Mouse (Mus musculus) liver, postnatal 0 days (tissue): ENCODE results near the gene Sik1. TPM values are rescaled to one million over a fixed set of nuclear protein-coding genes. Genes with fewer than 3 reads are reported as not detected.

Source experiments
- ATAC-seq: fragments of 200-750 bp; cut with Nextera tagmentation; 2 replicates; pipeline ENCODE4 v1.8.0; 2017; ENCODE audit warnings: mild to moderate bottlenecking, moderate library complexity
- DNase-seq: peaks from one replicate; pipeline ENCODE4 v3.0.0-alpha.2; 2016
- H3K27ac ChIP-seq: fragments of 300-500 bp; sonication (generic); 2 replicates; pipeline ENCODE4 v1.5.1; 2014; ENCODE audit warnings: antibody characterized with exemption, moderate library complexity, mild to moderate bottlenecking, low read depth
- H3K27me3 ChIP-seq: fragments of 300-500 bp; sonication (generic); 2 replicates; pipeline ENCODE4 v1.6.1; 2014; ENCODE audit warnings: low read length, control low read depth, mixed read lengths; ENCODE audit not compliant: insufficient read depth
- H3K36me3 ChIP-seq: fragments of 300-500 bp; sonication (generic); replicated peaks from 2 replicates; pipeline ENCODE4 v1.6.1; 2014; ENCODE audit warnings: mild to moderate bottlenecking, control low read depth, low read length, moderate library complexity, mixed read lengths; ENCODE audit not compliant: insufficient read depth
- H3K4me1 ChIP-seq: fragments of 300-500 bp; sonication (generic); 2 replicates; pipeline ENCODE4 v1.6.1; 2014; ENCODE audit warnings: antibody characterized with exemption, mild to moderate bottlenecking, control low read depth; ENCODE audit not compliant: insufficient read depth
- H3K4me2 ChIP-seq: fragments of 300-500 bp; sonication (generic); 2 replicates; pipeline ENCODE4 v1.6.1; 2014; ENCODE audit warnings: low read depth, mild to moderate bottlenecking, low read length, moderate library complexity, mixed read lengths
- H3K4me3 ChIP-seq: fragments of 300-500 bp; sonication (generic); 2 replicates; pipeline ENCODE4 v1.5.1; 2014; ENCODE audit warnings: low read depth, low read length
- H3K9ac ChIP-seq: fragments of 300-500 bp; sonication (generic); replicated peaks from 2 replicates; pipeline ENCODE4 v1.6.1; 2014; ENCODE audit warnings: mild to moderate bottlenecking, moderate library complexity
- H3K9me3 ChIP-seq: fragments of 300-500 bp; sonication (generic); 2 replicates; pipeline ENCODE4 v1.6.1; 2016; ENCODE audit warnings: mild to moderate bottlenecking, control low read depth, low read length, mixed read lengths
- CTCF ChIP-seq: sonication (generic); IDR thresholded peaks from 2 replicates; pipeline ENCODE4 v1.5.1; 2016; ENCODE audit warnings: antibody characterized with exemption, low read depth
- EP300 ChIP-seq: IDR thresholded peaks from 2 replicates; pipeline ENCODE4 v1.6.1; 2016; ENCODE audit warnings: antibody characterized with exemption, low read depth, mild to moderate bottlenecking
- WGBS: fragments of 180-500 bp; shearing (Covaris S2); extraction: QIAGEN DNeasy Blood & Tissue Kit; methylation state at CpG from one replicate; pipeline ENCODE4 v1.1.7; 2014; ENCODE audit not compliant: insufficient replicate concordance; 5-methylcytosine and 5-hydroxymethylcytosine counted together
- polyA plus RNA-seq: library from polyadenylated mRNA; unstranded; fragments of >200 nt; fragmentation: Nextera tagmentation; extraction: Ambion mirVana; gene quantifications from 2 replicates; pipeline ENCODE4 v1.2.1, GENCODE M21; 2015

The Sik1 gene
- polyA plus RNA-seq, 1 experiment from 2014 or later: 7.8 TPM

DNA sequence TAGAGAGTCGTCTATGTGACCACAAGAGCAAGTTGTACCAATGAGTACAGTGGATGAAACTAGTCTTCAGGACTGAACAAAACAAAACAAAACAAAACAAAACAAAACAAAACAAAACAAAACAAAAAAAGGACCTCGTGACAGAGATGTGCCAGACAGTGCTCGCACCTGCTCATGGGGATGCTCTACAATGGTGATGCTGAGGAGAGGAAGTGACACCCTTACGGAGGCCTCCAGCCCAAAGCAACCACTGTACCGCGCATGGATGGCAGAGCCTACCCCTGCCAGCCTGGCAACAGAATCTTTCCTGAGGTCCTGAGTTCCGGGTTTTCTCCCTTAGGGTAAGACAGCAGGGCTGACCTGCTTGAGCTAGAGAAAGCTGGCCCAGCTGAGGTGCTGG is 46.5 kb downstream of the Sik1 start:
- Histone ChIP-seq H3K9ac (no peak overlapping the region), H3K9me3 (no peaks in the 10 kb centered on the region), H3K4me1 (peaks cover 8% of the 10 kb centered on the region), H3K4me2 (no peak overlapping the region), H3K27ac (no peak overlapping the region), H3K27me3 (no peaks in the 10 kb centered on the region), H3K36me3 (no peaks in the 10 kb centered on the region), H3K4me3 (no peak overlapping the region)
- no peak for DNase-seq
- TF ChIP-seq EP300 (no peak), CTCF (no peak)
- WGBS: 68% methylated on average over 7 of the region's 7 CpGs
- ATAC-seq: no peak

DNA sequence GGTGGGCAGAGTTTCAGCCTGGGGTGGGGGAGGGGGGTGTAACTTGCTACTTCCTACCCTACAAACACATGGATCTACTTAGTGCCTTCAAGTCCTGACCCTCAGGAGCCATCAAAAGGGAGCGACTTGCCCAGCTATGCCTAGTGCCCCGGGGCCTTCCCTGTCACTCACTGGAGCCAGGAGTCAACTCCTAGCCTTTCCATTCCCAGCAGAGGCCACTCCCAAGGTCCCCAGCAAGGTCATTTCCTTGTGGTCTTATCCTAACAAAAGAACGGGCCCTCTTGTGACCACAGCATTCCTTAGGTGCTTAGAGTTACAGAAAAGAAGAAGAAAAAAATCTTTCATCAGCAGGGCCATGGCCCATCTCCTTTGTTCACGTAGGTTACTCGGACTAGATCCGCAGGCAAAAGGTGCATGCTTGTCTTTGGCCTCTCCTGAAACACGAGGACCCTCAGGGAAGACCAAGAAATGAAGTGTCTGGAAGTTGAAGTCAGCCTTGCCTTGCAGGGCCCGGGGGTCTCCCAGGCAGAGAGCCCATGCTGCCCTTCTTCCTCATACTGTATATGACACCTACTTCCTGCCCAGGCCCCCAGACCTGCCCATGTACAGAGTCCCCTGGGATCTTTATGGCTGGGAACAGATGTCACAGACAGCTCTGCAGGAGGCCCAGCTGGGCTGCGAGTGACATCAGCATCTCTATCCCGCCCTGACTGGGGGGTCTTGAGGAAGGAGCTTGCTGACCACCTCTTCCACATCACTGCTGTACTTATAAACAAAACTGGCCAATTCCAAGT is 47.3 kb downstream of the Sik1 start:
- H3K4me1 ChIP-seq: peaks cover 8% of the 10 kb centered on the region
- WGBS: 55% methylated on average over 10 of the region's 10 CpGs
- ATAC-seq: peak; percentile 44; the same call in 1 of the 2 replicates
- H3K27me3 ChIP-seq: no peaks in the 10 kb centered on the region
- H3K9ac ChIP-seq: no peak overlapping the region
- no peak overlapping the region for H3K4me2 ChIP-seq
- TF ChIP-seq CTCF: no peak
- TF ChIP-seq EP300: no peak
- H3K36me3 ChIP-seq: no peaks in the 10 kb centered on the region
- H3K4me3 ChIP-seq: no peak overlapping the region
- DNase-seq: no peak
- no peaks in the 10 kb centered on the region for H3K9me3 ChIP-seq
- no peak overlapping the region for H3K27ac ChIP-seq

DNA sequence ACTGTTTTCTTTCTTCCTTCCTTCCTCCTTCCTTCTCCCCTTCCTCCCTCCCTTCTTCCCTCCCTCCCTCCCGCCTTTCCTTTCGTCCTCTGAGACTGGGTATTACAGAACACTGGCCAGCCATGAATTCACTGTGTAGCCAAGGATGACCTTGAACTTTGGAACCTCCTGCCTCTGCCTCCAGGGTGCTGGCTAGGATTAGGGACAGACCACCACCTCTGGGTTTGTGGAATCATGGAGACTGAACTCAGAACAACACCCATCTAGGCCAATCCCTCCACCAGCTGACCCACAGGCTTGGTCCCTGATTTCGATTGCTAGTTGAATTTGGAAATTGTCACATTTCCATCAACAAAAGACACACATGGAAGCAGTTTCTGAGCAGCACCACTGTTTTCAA is 49.1 kb downstream of the Sik1 start:
- no peak for DNase-seq
- H3K4me2 ChIP-seq: no peak overlapping the region
- no peaks in the 10 kb centered on the region for H3K9me3 ChIP-seq
- peaks cover 8% of the 10 kb centered on the region for H3K4me1 ChIP-seq
- ATAC-seq: no peak
- TF ChIP-seq CTCF (no peak), EP300 (no peak)
- H3K27ac ChIP-seq: no peak overlapping the region
- WGBS: 59% methylated on average over 3 of the region's 3 CpGs
- no peaks in the 10 kb centered on the region for H3K27me3 ChIP-seq
- H3K36me3 ChIP-seq: no peaks in the 10 kb centered on the region
- H3K4me3 ChIP-seq: no peak overlapping the region
- no peak overlapping the region for H3K9ac ChIP-seq

DNA sequence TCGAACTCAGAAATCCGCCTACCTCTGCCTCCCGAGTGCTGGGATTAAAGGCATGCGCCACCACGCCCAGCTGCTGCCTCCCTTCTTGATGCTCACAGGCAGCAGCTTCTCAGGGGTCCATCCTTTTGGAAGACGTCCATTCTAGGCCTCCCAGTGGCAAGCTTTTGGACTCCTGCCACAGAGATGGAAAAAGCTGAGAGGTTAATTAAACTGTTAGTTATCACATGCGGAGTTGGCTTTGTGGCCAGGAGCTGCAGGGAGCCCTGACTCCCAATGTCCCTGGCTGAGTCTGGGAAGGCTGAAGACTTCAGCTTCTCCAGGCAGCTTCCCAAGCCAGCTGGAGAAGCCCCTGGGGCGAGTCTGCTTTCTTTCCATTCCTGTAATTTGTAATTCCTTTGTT is 49.6 kb downstream of the Sik1 start:
- Histone ChIP-seq H3K9ac (no peak overlapping the region), H3K4me2 (no peak overlapping the region), H3K27me3 (no peaks in the 10 kb centered on the region), H3K36me3 (no peaks in the 10 kb centered on the region), H3K9me3 (no peaks in the 10 kb centered on the region), H3K27ac (no peak overlapping the region), H3K4me1 (peaks cover 8% of the 10 kb centered on the region), H3K4me3 (no peak overlapping the region)
- ATAC-seq (no peak), DNase-seq (no peak)
- WGBS: 65% methylated on average over 8 of the region's 8 CpGs
- TF ChIP-seq EP300: no peak
- no peak for TF ChIP-seq CTCF

DNA sequence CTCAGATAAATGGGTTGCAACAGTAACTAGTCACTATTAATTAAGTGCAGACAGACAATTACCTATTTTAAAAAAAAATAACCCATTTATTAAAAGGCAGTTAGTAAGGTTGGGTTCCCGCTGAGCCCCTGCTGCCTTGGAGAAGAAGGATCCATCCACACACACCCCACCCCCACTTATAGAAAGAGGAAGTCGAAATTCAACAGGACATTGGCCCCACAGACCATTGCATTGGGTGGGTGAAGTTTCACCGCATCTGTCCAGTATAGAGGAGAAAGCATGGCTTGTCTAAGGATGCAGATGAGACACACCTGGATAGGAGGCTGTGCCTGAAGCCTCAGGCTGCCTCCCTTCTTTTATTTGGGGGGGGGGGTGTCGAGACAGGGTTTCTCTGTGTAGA is 50.0 kb downstream of the Sik1 start:
- no peak overlapping the region for H3K4me2 ChIP-seq
- H3K9ac ChIP-seq: no peak overlapping the region
- 37% methylated on average over 4 of the region's 4 CpGs for WGBS
- H3K4me1 ChIP-seq: peaks cover 8% of the 10 kb centered on the region
- no peaks in the 10 kb centered on the region for H3K9me3 ChIP-seq
- ATAC-seq (no peak), DNase-seq (no peak)
- no peak overlapping the region for H3K4me3 ChIP-seq
- H3K36me3 ChIP-seq: no peaks in the 10 kb centered on the region
- no peaks in the 10 kb centered on the region for H3K27me3 ChIP-seq
- H3K27ac ChIP-seq: no peak overlapping the region
- TF ChIP-seq CTCF (no peak), EP300 (no peak)

DNA sequence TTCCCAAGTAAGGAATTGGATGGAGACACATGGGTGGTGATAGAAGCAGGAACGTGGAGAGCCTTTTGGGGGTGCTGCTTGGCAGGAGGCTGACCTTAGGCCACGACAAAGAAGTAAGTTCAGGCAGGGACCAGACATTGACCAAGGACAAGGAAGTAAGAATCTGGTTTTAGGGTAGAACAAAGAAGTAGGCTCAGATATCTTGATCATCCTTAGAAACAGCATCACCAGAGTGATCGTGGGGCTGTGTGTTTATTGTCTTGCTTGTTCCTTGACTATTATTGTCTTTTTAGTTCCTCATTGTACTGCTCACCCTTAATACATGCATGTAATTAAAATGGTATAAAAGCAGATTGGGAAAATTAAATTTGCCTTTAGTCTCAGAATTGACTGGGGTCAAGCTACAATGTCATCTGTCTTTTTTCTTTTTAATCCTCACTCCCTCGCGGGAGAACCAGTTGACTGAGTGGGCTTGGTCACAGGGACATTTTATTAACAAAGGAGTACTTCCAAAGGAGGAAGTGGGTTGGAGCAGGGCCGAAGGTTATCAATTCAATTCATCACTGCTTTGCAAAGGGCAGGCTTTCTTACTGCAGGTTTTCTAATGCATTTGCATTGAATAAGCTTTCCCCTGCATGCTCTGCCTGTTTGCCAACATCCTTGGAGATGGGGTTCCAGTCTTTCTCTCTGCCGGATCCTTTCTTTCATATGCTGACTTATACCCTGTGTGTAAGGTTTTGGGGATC is 53.2 kb downstream of the Sik1 start:
- Histone ChIP-seq H3K27ac (no peak overlapping the region), H3K9ac (no peak overlapping the region), H3K4me3 (no peak overlapping the region), H3K9me3 (no peaks in the 10 kb centered on the region), H3K27me3 (no peaks in the 10 kb centered on the region), H3K36me3 (no peaks in the 10 kb centered on the region), H3K4me1 (peaks cover 8% of the 10 kb centered on the region), H3K4me2 (no peak overlapping the region)
- ATAC-seq (no peak), DNase-seq (no peak)
- TF ChIP-seq CTCF (no peak), EP300 (no peak)
- WGBS: 45% methylated on average over 7 of the region's 7 CpGs
